Mouse (Mus musculus) limb, embryonic 12.5 days (tissue): ENCODE results near the gene Dop1a. TPM values are rescaled to one million over a fixed set of nuclear protein-coding genes. Genes with fewer than 3 reads are reported as not detected.

ENCODE experiments used
- ATAC-seq: fragments of 200-750 bp; cut with Nextera tagmentation; 2 replicates; pipeline ENCODE4 v1.8.0; 2017; ENCODE audit warnings: low read depth, moderate TSS enrichment; ENCODE audit not compliant: insufficient number of reproducible peaks, insufficient read depth, low FRiP score, low TSS enrichment
- H3K27ac ChIP-seq: fragments of 300-500 bp; sonication (generic); 2 replicates; pipeline ENCODE4 v1.5.1; 2016; ENCODE audit warnings: mild to moderate bottlenecking, moderate library complexity
- H3K27me3 ChIP-seq: fragments of 300-500 bp; sonication (generic); 2 replicates; pipeline ENCODE4 v1.6.1; 2016; ENCODE audit warnings: mild to moderate bottlenecking, moderate library complexity
- H3K36me3 ChIP-seq: fragments of 300-500 bp; sonication (generic); 2 replicates; pipeline ENCODE4 v1.6.1; 2016; ENCODE audit warnings: mild to moderate bottlenecking, moderate library complexity
- H3K4me1 ChIP-seq: fragments of 300-500 bp; sonication (generic); replicated peaks from 2 replicates; pipeline ENCODE4 v1.6.1; 2016
- H3K4me2 ChIP-seq: fragments of 300-500 bp; sonication (generic); 2 replicates; pipeline ENCODE4 v1.6.1; 2016; ENCODE audit warnings: mild to moderate bottlenecking, moderate library complexity
- H3K4me3 ChIP-seq: fragments of 300-500 bp; sonication (generic); replicated peaks from 2 replicates; pipeline ENCODE4 v1.5.1; 2016; ENCODE audit warnings: mild to moderate bottlenecking
- H3K9ac ChIP-seq: fragments of 300-500 bp; sonication (generic); replicated peaks from 2 replicates; pipeline ENCODE4 v1.6.1; 2016; ENCODE audit warnings: mild to moderate bottlenecking, moderate library complexity
- H3K9me3 ChIP-seq: fragments of 300-500 bp; sonication (generic); 2 replicates; pipeline ENCODE4 v1.6.1; 2016; ENCODE audit warnings: mild to moderate bottlenecking, moderate library complexity
- WGBS: fragments of 180-500 bp; shearing (Covaris S2); methylation state at CpG from one replicate; pipeline ENCODE4 v1.1.7; 2016; 5-methylcytosine and 5-hydroxymethylcytosine counted together
- polyA plus RNA-seq: library from polyadenylated mRNA; unstranded; fragments of >200 nt; fragmentation: Nextera tagmentation; extraction: Ambion mirVana; gene quantifications from 2 replicates; pipeline ENCODE4 v1.2.1, GENCODE M21; 2016

The Dop1a gene
- polyA plus RNA-seq: 16.6 and 17.2 TPM in 2 replicates

GRCm38 (mm10) chr9:86466990-86467870, at the start of gene Dop1a:
Gene Dop1a (plus strand): TSS chr9:86467154.
- Histone ChIP-seq H3K4me1 (peaks cover 6% of the 10 kb centered on the region), H3K4me3 (peak within 1 kb of the TSS; percentile 87), H3K27ac (peak within 1 kb of the TSS; percentile 78), H3K4me2 (peak within 1 kb of the TSS; percentile 79), H3K36me3 (no peaks in the 10 kb centered on the region), H3K9me3 (no peaks in the 10 kb centered on the region), H3K27me3 (0 out of 2 replicates have a peak, but pooled peaks cover 3% of the 10 kb centered on the region), H3K9ac (peak within 1 kb of the TSS; percentile 85)
- WGBS: under 1% methylated on average over 93 of the region's 93 CpGs
- ATAC-seq: peak; percentile 90

GRCm38 (mm10) chr9:86417971-86418370, 49.0 kb upstream of the Dop1a start:
- H3K4me1 ChIP-seq: no peaks in the 10 kb centered on the region
- H3K27me3 ChIP-seq: no peaks in the 10 kb centered on the region
- H3K36me3 ChIP-seq: no peaks in the 10 kb centered on the region
- H3K27ac ChIP-seq: no peak overlapping the region
- no peak overlapping the region for H3K4me2 ChIP-seq
- ATAC-seq: no peak
- no peaks in the 10 kb centered on the region for H3K9me3 ChIP-seq
- no peak overlapping the region for H3K9ac ChIP-seq
- 88% methylated on average over 1 of the region's 1 CpGs for WGBS
- no peak overlapping the region for H3K4me3 ChIP-seq

- no peaks in the 10 kb centered on the region for H3K4me1 ChIP-seq
- ATAC-seq: no peak
- H3K4me3 ChIP-seq: no peak overlapping the region
- no peaks in the 10 kb centered on the region for H3K9me3 ChIP-seq
- H3K27me3 ChIP-seq: no peaks in the 10 kb centered on the region
- H3K36me3 ChIP-seq: no peaks in the 10 kb centered on the region
- no peak overlapping the region for H3K4me2 ChIP-seq
- H3K9ac ChIP-seq: no peak overlapping the region
- H3K27ac ChIP-seq: no peak overlapping the region
- WGBS: 80% methylated on average over 6 of the region's 6 CpGs
Measured at GRCm38 (mm10) chr9:86419366-86419765, 47.6 kb upstream of the Dop1a start.

GRCm38 (mm10) chr9:86423331-86423730, 43.6 kb upstream of the Dop1a start:
- 78% methylated on average over 4 of the region's 4 CpGs for WGBS
- H3K36me3 ChIP-seq: no peaks in the 10 kb centered on the region
- H3K9me3 ChIP-seq: no peaks in the 10 kb centered on the region
- H3K4me1 ChIP-seq: no peaks in the 10 kb centered on the region
- no peaks in the 10 kb centered on the region for H3K27me3 ChIP-seq
- H3K4me2 ChIP-seq: no peak overlapping the region
- H3K27ac ChIP-seq: no peak overlapping the region
- no peak overlapping the region for H3K9ac ChIP-seq
- ATAC-seq: no peak
- no peak overlapping the region for H3K4me3 ChIP-seq

GRCm38 (mm10) chr9:86435510-86435909, 31.4 kb upstream of the Dop1a start:
- Histone ChIP-seq H3K4me3 (no peak overlapping the region), H3K9me3 (no peaks in the 10 kb centered on the region), H3K36me3 (no peaks in the 10 kb centered on the region), H3K4me2 (no peak overlapping the region), H3K4me1 (no peaks in the 10 kb centered on the region), H3K27me3 (no peaks in the 10 kb centered on the region), H3K9ac (no peak overlapping the region), H3K27ac (no peak overlapping the region)
- 94% methylated on average over 3 of the region's 3 CpGs for WGBS
- ATAC-seq: no peak

- WGBS: 94% methylated on average over 8 of the region's 8 CpGs
- no peak overlapping the region for H3K4me3 ChIP-seq
- no peaks in the 10 kb centered on the region for H3K27me3 ChIP-seq
- no peak for ATAC-seq
- H3K4me1 ChIP-seq: no peaks in the 10 kb centered on the region
- no peak overlapping the region for H3K9ac ChIP-seq
- H3K4me2 ChIP-seq: no peak overlapping the region
- H3K27ac ChIP-seq: no peak overlapping the region
- no peaks in the 10 kb centered on the region for H3K36me3 ChIP-seq
- no peaks in the 10 kb centered on the region for H3K9me3 ChIP-seq
Measured at GRCm38 (mm10) chr9:86436608-86437007, 30.3 kb upstream of the Dop1a start.

GRCm38 (mm10) chr9:86438337-86439009, 28.5 kb upstream of the Dop1a start:
- Histone ChIP-seq H3K27ac (no peak overlapping the region), H3K9ac (no peak overlapping the region), H3K4me1 (no peaks in the 10 kb centered on the region), H3K36me3 (no peaks in the 10 kb centered on the region), H3K4me2 (no peak overlapping the region), H3K9me3 (no peaks in the 10 kb centered on the region), H3K4me3 (no peak overlapping the region), H3K27me3 (no peaks in the 10 kb centered on the region)
- ATAC-seq: no peak
- 62% methylated on average over 11 of the region's 11 CpGs for WGBS

- Histone ChIP-seq H3K4me2 (no peak overlapping the region), H3K27ac (no peak overlapping the region), H3K27me3 (no peaks in the 10 kb centered on the region), H3K9ac (no peak overlapping the region), H3K4me1 (no peaks in the 10 kb centered on the region), H3K36me3 (no peaks in the 10 kb centered on the region), H3K9me3 (no peaks in the 10 kb centered on the region), H3K4me3 (no peak overlapping the region)
- WGBS: 68% methylated on average over 4 of the region's 4 CpGs
- ATAC-seq: no peak
Measured at GRCm38 (mm10) chr9:86442248-86442647, 24.7 kb upstream of the Dop1a start.

GRCm38 (mm10) chr9:86446847-86447246, 20.1 kb upstream of the Dop1a start:
- Histone ChIP-seq H3K9ac (no peak overlapping the region), H3K4me3 (no peak overlapping the region), H3K9me3 (no peaks in the 10 kb centered on the region), H3K4me2 (no peak overlapping the region), H3K27me3 (no peaks in the 10 kb centered on the region), H3K36me3 (no peaks in the 10 kb centered on the region), H3K4me1 (peaks cover 13% of the 10 kb centered on the region), H3K27ac (no peak overlapping the region)
- no peak for ATAC-seq
- WGBS: 89% methylated on average over 7 of the region's 7 CpGs

GRCm38 (mm10) chr9:86447431-86447830, 19.5 kb upstream of the Dop1a start:
- 94% methylated on average over 8 of the region's 8 CpGs for WGBS
- Histone ChIP-seq H3K36me3 (no peaks in the 10 kb centered on the region), H3K27me3 (no peaks in the 10 kb centered on the region), H3K9me3 (no peaks in the 10 kb centered on the region), H3K9ac (no peak overlapping the region), H3K4me2 (no peak overlapping the region), H3K4me1 (peaks cover 13% of the 10 kb centered on the region), H3K4me3 (no peak overlapping the region), H3K27ac (no peak overlapping the region)
- ATAC-seq: no peak

- peak; percentile 33; the same call in 1 of the 2 replicates for ATAC-seq
- Histone ChIP-seq H3K27me3 (no peaks in the 10 kb centered on the region), H3K4me2 (no peak overlapping the region; the same call in 1 of the 2 replicates), H3K36me3 (no peaks in the 10 kb centered on the region), H3K4me3 (no peak overlapping the region), H3K27ac (no peak overlapping the region), H3K9ac (no peak overlapping the region), H3K9me3 (no peaks in the 10 kb centered on the region), H3K4me1 (peaks cover 13% of the 10 kb centered on the region)
- WGBS: 6% methylated on average over 11 of the region's 11 CpGs
Measured at GRCm38 (mm10) chr9:86449581-86449980, 17.4 kb upstream of the Dop1a start.
